Mouse (Mus musculus) erythroblast, embryonic 14.5 days (primary cell): ENCODE measurements around the gene Sf3a1.

Experiments
- GATA1 ChIP-seq: IDR thresholded peaks from 2 replicates; pipeline ENCODE4 v1.6.1; 2012; ENCODE audit warnings: low read length, inconsistent platforms, mixed read lengths
- TAL1 ChIP-seq: IDR thresholded peaks from 3 replicates; pipeline ENCODE4 v1.6.1; 2012; ENCODE audit warnings: low read length, inconsistent platforms, mixed read lengths

- no peak for TF ChIP-seq GATA1
- TF ChIP-seq TAL1: no peak
These were observed 21.2 kb upstream of the Sf3a1 start for GRCm38 (mm10) chr11:4138964-4139363.
